Mouse (Mus musculus) testis, adult 2 months (tissue): ENCODE measurements around the gene 4930402F06Rik.

ENCODE experiments used
- CTCF ChIP-seq: fragments of 200-500 bp; IDR thresholded peaks from 2 replicates; pipeline ENCODE4 v1.5.1; 2012; ENCODE audit warnings: low read depth, mild to moderate bottlenecking, inconsistent platforms, low read length, moderate library complexity; ENCODE audit not compliant: control insufficient read depth, insufficient read depth, insufficient replicate concordance
- POLR2A ChIP-seq: fragments of 200-500 bp; IDR thresholded peaks from 2 replicates; pipeline ENCODE4 v1.6.1; 2012; ENCODE audit warnings: low read depth, mild to moderate bottlenecking, inconsistent platforms, low read length, moderate library complexity; ENCODE audit not compliant: control insufficient read depth

GRCm38 (mm10) chr2:35379306-35379705 lies 17.7 kb downstream of the 4930402F06Rik start:
- TF ChIP-seq CTCF (no peak), POLR2A (no peak)
